Mouse (Mus musculus) kidney, adult 2 months (tissue): ENCODE measurements around the gene Trub2.

ENCODE experiments used
- CTCF ChIP-seq: fragments of 200-500 bp; conservative IDR thresholded peaks from 2 replicates; pipeline ENCODE4 v1.5.1; 2011; ENCODE audit warnings: low read depth, mild to moderate bottlenecking, control low read depth, low read length, moderate library complexity, mixed read lengths; ENCODE audit not compliant: insufficient read depth, insufficient read length
- POLR2A ChIP-seq: fragments of 200-500 bp; IDR thresholded peaks from one replicate; pipeline ENCODE4 v1.6.1; 2011; ENCODE audit warnings: low read depth, low read length, control low read depth

DNA sequence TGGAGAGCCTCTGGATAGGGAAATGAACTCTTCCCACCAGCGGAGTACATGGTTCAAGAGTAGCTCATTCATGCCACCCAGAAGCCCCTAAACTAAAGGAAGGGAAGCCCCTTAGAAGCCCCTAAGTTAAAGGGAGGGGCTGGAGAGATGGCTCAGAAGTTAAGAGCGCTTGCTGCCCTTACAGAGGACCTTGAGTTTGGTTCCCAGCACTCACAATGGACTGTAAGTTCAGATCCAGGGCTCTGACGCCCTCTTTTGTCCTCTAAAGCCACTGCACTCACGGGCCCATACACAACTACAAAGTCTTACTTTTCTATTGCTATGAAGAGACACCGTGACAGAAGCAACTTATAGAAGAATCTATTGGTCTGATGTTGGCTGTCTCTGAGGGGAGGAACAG lies 35.9 kb downstream of the Trub2 start:
- TF ChIP-seq POLR2A (no peak), CTCF (no peak)
